Mouse (Mus musculus) spleen, adult 2 months (tissue): Measurements from ENCODE around the gene Cpne2. TPM values are rescaled to one million over a fixed set of nuclear protein-coding genes. Genes with fewer than 3 reads are reported as not detected.

Source experiments
- DNase-seq, 2 experiments: peaks; one replicate each; pipeline versions ENCODE4 v3.0.0 to v3.0.0-alpha.2; 2012 to 2021; ENCODE audit warnings: low spot score in 2 of 2, low read depth in 1 of 2
- H3K27ac ChIP-seq: fragments of 200-500 bp; 2 replicates; pipeline ENCODE4 v1.5.1; 2012; ENCODE audit warnings: low read length, inconsistent platforms; ENCODE audit not compliant: insufficient read depth
- H3K27me3 ChIP-seq: fragments of 200-500 bp; 2 replicates; pipeline ENCODE4 v1.6.1; 2012; ENCODE audit warnings: mild to moderate bottlenecking, moderate library complexity, low read length, inconsistent platforms; ENCODE audit not compliant: control insufficient read depth, insufficient read depth
- H3K36me3 ChIP-seq: fragments of 200-500 bp; 2 replicates; pipeline ENCODE4 v1.6.1; 2012; ENCODE audit warnings: mild to moderate bottlenecking, low read length, inconsistent platforms; ENCODE audit not compliant: control insufficient read depth, insufficient read depth
- H3K4me1 ChIP-seq: fragments of 200-500 bp; 2 replicates; pipeline ENCODE4 v1.6.1; 2011; ENCODE audit warnings: inconsistent platforms; ENCODE audit not compliant: control insufficient read depth, insufficient read depth, insufficient read length
- H3K4me3 ChIP-seq: fragments of 200-500 bp; 2 replicates; pipeline ENCODE4 v1.5.1; 2011; ENCODE audit warnings: mild to moderate bottlenecking, inconsistent platforms; ENCODE audit not compliant: insufficient read depth, insufficient read length; ENCODE audit errors: extremely low read depth
- CTCF ChIP-seq: fragments of 200-500 bp; IDR thresholded peaks from 2 replicates; pipeline ENCODE4 v1.5.1; 2011; ENCODE audit warnings: mild to moderate bottlenecking, inconsistent platforms; ENCODE audit not compliant: insufficient read depth, insufficient read length, insufficient replicate concordance; ENCODE audit errors: extremely low read depth
- POLR2A ChIP-seq: fragments of 200-500 bp; IDR thresholded peaks from 2 replicates; pipeline ENCODE4 v1.6.1; 2011; ENCODE audit warnings: low read depth, low read length, inconsistent platforms
- WGBS: fragments of 180-500 bp; shearing (Covaris S2); methylation state at CpG from one replicate; pipeline ENCODE4 v1.1.7; 2018; 5-methylcytosine and 5-hydroxymethylcytosine counted together
- polyA plus RNA-seq: library from polyadenylated mRNA; depleted of rRNA; stranded (reverse); fragments of >200 nt; gene quantifications from 2 replicates; pipeline ENCODE4 v1.2.3, GENCODE M21; 2012

Cpne2 gene
- polyA plus RNA-seq, 1 experiment, result 29.7 TPM

GRCm38 (mm10) chr8:94524554-94524953 lies 8.2 kb upstream of the Cpne2 start:
- Histone ChIP-seq H3K4me3 (no peak overlapping the region), H3K4me1 (no peaks in the 10 kb centered on the region), H3K27ac (no peak overlapping the region), H3K27me3 (no peaks in the 10 kb centered on the region), H3K36me3 (peaks cover 12% of the 10 kb centered on the region)
- WGBS, result 80% methylated on average over 9 of the region's 9 CpGs
- no peak for TF ChIP-seq CTCF
- no peak for TF ChIP-seq POLR2A
- DNase-seq, result no peak

- Histone ChIP-seq H3K27ac (no peak overlapping the region), H3K4me3 (no peak overlapping the region)
- 91% methylated on average over 7 of the region's 7 CpGs for WGBS
These were observed 5.6 kb upstream of the Cpne2 start for GRCm38 (mm10) chr8:94527178-94527577.

GRCm38 (mm10) chr8:94528245-94528644 lies 4.5 kb upstream of the Cpne2 start:
- TF ChIP-seq POLR2A, result no peak
- peak; percentile 54; the same call in 1 of the 2 replicates for TF ChIP-seq CTCF
- 38% methylated on average over 4 of the region's 4 CpGs for WGBS
- H3K27ac ChIP-seq, result no peak overlapping the region
- H3K4me1 ChIP-seq, result no peaks in the 10 kb centered on the region
- H3K36me3 ChIP-seq, result peaks cover 4% of the 10 kb centered on the region; the same call in 1 of the 2 replicates
- no peak overlapping the region for H3K4me3 ChIP-seq
- peaks cover 8% of the 10 kb centered on the region for H3K27me3 ChIP-seq
- DNase-seq, result peak in 1 of 2 experiments; percentile 19

More at GRCm38 (mm10) chr8:94527178-94527577, 5.6 kb upstream of the Cpne2 start:
- no peaks in the 10 kb centered on the region for H3K4me1 ChIP-seq
- TF ChIP-seq CTCF (no peak), POLR2A (no peak)
- DNase-seq, result no peak
- peaks cover 12% of the 10 kb centered on the region for H3K36me3 ChIP-seq
- no peaks in the 10 kb centered on the region for H3K27me3 ChIP-seq

GRCm38 (mm10) chr8:94529875-94530274 lies 2.9 kb upstream of the Cpne2 start:
- Histone ChIP-seq H3K4me1 (no peaks in the 10 kb centered on the region), H3K27me3 (peaks cover 10% of the 10 kb centered on the region), H3K36me3 (peaks cover 4% of the 10 kb centered on the region; the same call in 1 of the 2 replicates), H3K4me3 (no peak overlapping the region), H3K27ac (no peak overlapping the region)
- TF ChIP-seq CTCF (no peak), POLR2A (no peak)
- WGBS, result 76% methylated on average over 4 of the region's 4 CpGs
- no peak for DNase-seq

- DNase-seq, result no peak
- WGBS, result 78% methylated on average over 4 of the region's 4 CpGs
- peaks cover 10% of the 10 kb centered on the region for H3K27me3 ChIP-seq
- no peaks in the 10 kb centered on the region for H3K4me1 ChIP-seq
- no peak for TF ChIP-seq POLR2A
- TF ChIP-seq CTCF, result no peak
- peaks cover 2% of the 10 kb centered on the region; the same call in 1 of the 2 replicates for H3K36me3 ChIP-seq
- H3K4me3 ChIP-seq, result no peak overlapping the region
- no peak overlapping the region for H3K27ac ChIP-seq
These were observed 2.1 kb upstream of the Cpne2 start for GRCm38 (mm10) chr8:94530643-94531042.

GRCm38 (mm10) chr8:94532000-94532399 lies 790 bp upstream of the Cpne2 start:
- 36% methylated on average over 8 of the region's 8 CpGs for WGBS
- no peak overlapping the region for H3K4me3 ChIP-seq
- H3K27ac ChIP-seq, result no peak overlapping the region
- TF ChIP-seq CTCF (no peak), POLR2A (no peak)
- peaks cover 10% of the 10 kb centered on the region for H3K27me3 ChIP-seq
- H3K4me1 ChIP-seq, result no peaks in the 10 kb centered on the region
- no peak for DNase-seq
- no peaks in the 10 kb centered on the region for H3K36me3 ChIP-seq

GRCm38 (mm10) chr8:94532525-94532872 lies 291 bp upstream of the Cpne2 start:
- Histone ChIP-seq H3K4me1 (no peaks in the 10 kb centered on the region), H3K36me3 (no peaks in the 10 kb centered on the region), H3K27ac (no peak overlapping the region), H3K27me3 (peaks cover 10% of the 10 kb centered on the region), H3K4me3 (peak overlapping the region; percentile 57; the same call in 1 of the 2 replicates)
- TF ChIP-seq CTCF (no peak), POLR2A (no peak)
- DNase-seq, result no peak
- 2% methylated on average over 34 of the region's 34 CpGs for WGBS
